Mouse (Mus musculus) C2C12 (cell line): ENCODE measurements around the gene Isg15. TPM values are rescaled to one million over a fixed set of nuclear protein-coding genes. Genes with fewer than 3 reads are reported as not detected.

ENCODE experiments used
- H3K27me3 ChIP-seq: one replicate; pipeline ENCODE4 v1.6.1; 2011; ENCODE audit not compliant: control insufficient read depth, insufficient read depth, insufficient read length
- H3K36me3 ChIP-seq: one replicate; pipeline ENCODE4 v1.6.1; 2011; ENCODE audit not compliant: control insufficient read depth, insufficient read depth
- H3K4me3 ChIP-seq: one replicate; pipeline ENCODE4 v1.5.1; 2011; ENCODE audit warnings: mild to moderate bottlenecking, control low read depth; ENCODE audit not compliant: poor library complexity, insufficient read depth, severe bottlenecking
- H3K79me2 ChIP-seq: one replicate; pipeline ENCODE4 v1.6.1; 2011; ENCODE audit not compliant: control insufficient read depth, insufficient read depth
- H3K79me3 ChIP-seq: one replicate; pipeline ENCODE4 v1.6.1; 2011; ENCODE audit warnings: low read depth, control low read depth
- H3ac ChIP-seq: one replicate; pipeline ENCODE3; 2011; ENCODE audit warnings: low read depth; ENCODE audit not compliant: control insufficient read depth, insufficient read length
- CEBPB ChIP-seq: IDR thresholded peaks from one replicate; pipeline ENCODE4 v1.6.1; 2011; ENCODE audit warnings: low read depth, mild to moderate bottlenecking, control low read depth, moderate library complexity
- CTCF ChIP-seq: IDR thresholded peaks from one replicate; pipeline ENCODE4 v1.5.1; 2011; ENCODE audit not compliant: control insufficient read depth, insufficient read depth, insufficient read length
- FOSL1 ChIP-seq: IDR thresholded peaks from one replicate; pipeline ENCODE4 v1.8.0; 2011; ENCODE audit warnings: mild to moderate bottlenecking, low read length; ENCODE audit not compliant: poor library complexity, insufficient read depth, severe bottlenecking
- MAX ChIP-seq: IDR thresholded peaks from one replicate; pipeline ENCODE4 v1.6.1; 2011; ENCODE audit warnings: mild to moderate bottlenecking, control low read depth
- MYOD1 ChIP-seq: IDR thresholded peaks from one replicate; pipeline ENCODE4 v1.6.1; 2011; ENCODE audit warnings: low read depth; ENCODE audit not compliant: control insufficient read depth, insufficient read length
- MYOG ChIP-seq: IDR thresholded peaks from one replicate; pipeline ENCODE4 v1.6.1; 2011; ENCODE audit not compliant: control insufficient read depth, insufficient read length; ENCODE audit errors: extremely low read depth
- USF1 ChIP-seq: IDR thresholded peaks from one replicate; pipeline ENCODE4 v1.6.1; 2011; ENCODE audit warnings: low read depth, mild to moderate bottlenecking, control low read depth, moderate library complexity
- long read RNA-seq, 2 experiments: library from polyadenylated mRNA; unstranded; transcript quantifications; one replicate each; pipeline ENCODE4 v2.0.0; 2019 to 2020
- polyA plus RNA-seq: library from polyadenylated mRNA; unstranded; fragments of >200 nt; fragmentation: generic; extraction: Trizol; gene quantifications from one replicate; pipeline ENCODE4 v1.2.1, GENCODE M21; 2012; ENCODE audit warnings: missing spikeins

The Isg15 gene
- 1.0 TPM for polyA plus RNA-seq
- long read RNA-seq, experiment 1, partial matches to known transcripts: 1 of 5 reads
- long read RNA-seq, experiment 1, other reads (novel, unspliced or antisense): 0 of 5 reads
- long read RNA-seq, experiment 2: 0 reads

GRCm38 (mm10) chr4:156200623-156201475 is at the start of gene Isg15:
Isg15 (minus strand) TSS chr4:156200818.
- H3ac ChIP-seq: no peak within 1 kb of the TSS

GRCm38 (mm10) chr4:156249567-156249966 is 48.9 kb upstream of the Isg15 start:
- no peak for TF ChIP-seq FOSL1
- TF ChIP-seq MYOG: no peak
- no peak for TF ChIP-seq MAX
- no peak for TF ChIP-seq CEBPB
- no peak for TF ChIP-seq USF1
- TF ChIP-seq MYOD1: no peak
- Histone ChIP-seq H3K4me3 (no peak overlapping the region), H3K27me3 (no peaks in the 10 kb centered on the region), H3K36me3 (peaks cover 42% of the 10 kb centered on the region), H3K79me3 (no peaks in the 10 kb centered on the region), H3ac (no peak overlapping the region), H3K79me2 (peaks cover under 1% of the 10 kb centered on the region)

More at GRCm38 (mm10) chr4:156200623-156201475, at the start of gene Isg15:
- Histone ChIP-seq H3K27me3 (peaks cover 7% of the 10 kb centered on the region), H3K4me3 (no peak within 1 kb of the TSS), H3K36me3 (no peaks in the 10 kb centered on the region), H3K79me2 (no peaks in the 10 kb centered on the region), H3K79me3 (no peaks in the 10 kb centered on the region)
- TF ChIP-seq MYOD1 (no peak), FOSL1 (no peak), MYOG (no peak), CTCF (no peak), CEBPB (no peak), MAX (no peak), USF1 (no peak)

- Histone ChIP-seq H3K36me3 (peaks cover 53% of the 10 kb centered on the region), H3K79me3 (peaks cover 28% of the 10 kb centered on the region), H3ac (peak overlapping the region; percentile 37), H3K79me2 (peaks cover 66% of the 10 kb centered on the region), H3K4me3 (peak overlapping the region; percentile 87), H3K27me3 (no peaks in the 10 kb centered on the region)
- TF ChIP-seq USF1 (no peak), MYOG (no peak), MAX (no peak), CEBPB (no peak), MYOD1 (no peak), FOSL1 (no peak), CTCF (no peak)
These were observed 36.2 kb upstream of the Isg15 start for GRCm38 (mm10) chr4:156236651-156237447.

GRCm38 (mm10) chr4:156235808-156236533 is 35.4 kb upstream of the Isg15 start, which contains the start of gene Noc2l:
Noc2l (plus strand) TSS chr4:156236010.
- peak; percentile 93 for TF ChIP-seq MAX
- no peak for TF ChIP-seq USF1
- TF ChIP-seq FOSL1: no peak
- peaks cover 51% of the 10 kb centered on the region for H3K36me3 ChIP-seq
- H3K27me3 ChIP-seq: no peaks in the 10 kb centered on the region
- peak within 1 kb of the TSS; percentile 98 for H3ac ChIP-seq
- peaks cover 28% of the 10 kb centered on the region for H3K79me3 ChIP-seq
- H3K4me3 ChIP-seq: peak within 1 kb of the TSS; percentile 87
- peaks cover 60% of the 10 kb centered on the region for H3K79me2 ChIP-seq

- Histone ChIP-seq H3K79me3 (peaks cover 28% of the 10 kb centered on the region), H3K27me3 (no peaks in the 10 kb centered on the region), H3K79me2 (peaks cover 54% of the 10 kb centered on the region), H3K4me3 (peak overlapping the region; percentile 87), H3ac (peak overlapping the region; percentile 60), H3K36me3 (peaks cover 45% of the 10 kb centered on the region)
- TF ChIP-seq CEBPB: no peak
- no peak for TF ChIP-seq CTCF
- no peak for TF ChIP-seq FOSL1
- no peak for TF ChIP-seq MYOD1
- TF ChIP-seq USF1: no peak
- no peak for TF ChIP-seq MYOG
These were observed 34.7 kb upstream of the Isg15 start for GRCm38 (mm10) chr4:156235360-156235770.
